Mouse (Mus musculus) layer of hippocampus, postnatal 36 days (tissue): Measurements from ENCODE around the gene Sult5a1. TPM values are rescaled to one million over a fixed set of nuclear protein-coding genes. Genes with fewer than 3 reads are reported as not detected.
"Not testable (repeated sequence)": the region's sequence is repeated elsewhere in the genome, so short reads cannot be mapped to it uniquely, and the experiment has no call there.

ENCODE experiments used
- DNase-seq, 2 experiments: peaks; one replicate each; pipeline ENCODE4 v3.0.0; 2022
- total RNA-seq, 2 experiments: library from RNA; stranded (reverse); gene quantifications; 2 replicates each; pipeline ENCODE4 v1.2.3; 2021

Sult5a1 gene
- total RNA-seq, 2 experiments from 2014 or later: 1.6 to 2.2 TPM

DNA sequence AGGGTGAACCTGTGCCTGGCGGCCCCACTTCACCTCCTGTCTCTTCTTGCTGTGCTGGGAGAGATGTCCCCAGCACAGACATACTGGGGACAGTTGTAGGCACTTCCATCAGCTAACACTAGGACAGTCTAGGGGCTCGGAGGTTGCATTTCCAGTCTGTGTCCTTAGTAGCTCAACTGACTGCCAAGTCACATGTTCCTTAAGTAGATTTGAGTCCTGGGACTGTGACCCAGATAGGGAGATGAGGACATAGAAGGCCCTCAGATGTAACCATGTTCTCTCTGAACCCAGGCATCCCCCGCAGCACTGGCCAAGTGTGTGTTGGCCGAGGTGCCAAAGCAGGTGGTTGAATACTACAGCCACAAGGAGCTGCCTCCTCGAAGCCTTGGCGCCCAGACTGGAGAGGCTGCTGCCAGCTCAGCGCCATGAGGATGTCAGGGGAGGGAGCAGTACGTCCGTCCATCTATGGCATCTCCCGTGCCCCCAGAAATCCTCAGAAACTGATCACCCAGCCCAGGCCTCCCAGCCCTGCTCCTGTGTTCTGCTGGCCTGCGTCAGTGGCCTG lies 23.9 kb downstream of the Sult5a1 start:
- no peak for DNase-seq

DNA sequence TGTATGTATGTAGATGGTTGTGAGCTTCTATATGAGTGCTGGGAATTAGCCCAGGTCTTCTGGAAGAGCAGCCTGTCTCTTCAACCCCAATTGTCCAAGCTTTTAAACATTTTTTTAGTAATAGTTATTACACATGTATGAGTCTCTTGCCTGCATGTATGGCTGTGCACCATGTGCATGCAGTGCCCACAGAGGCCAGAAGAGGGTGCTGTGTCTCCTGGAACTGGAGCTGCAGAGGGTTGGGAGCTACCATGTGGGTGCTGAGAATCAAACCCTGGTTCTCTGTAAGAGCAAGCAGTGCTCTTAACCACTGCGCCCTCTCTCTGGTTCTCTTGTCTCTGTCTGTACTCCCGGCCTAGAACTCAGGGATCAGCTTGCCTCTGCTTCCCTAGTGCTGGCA lies 25.2 kb downstream of the Sult5a1 start:
- DNase-seq: no peak

DNA sequence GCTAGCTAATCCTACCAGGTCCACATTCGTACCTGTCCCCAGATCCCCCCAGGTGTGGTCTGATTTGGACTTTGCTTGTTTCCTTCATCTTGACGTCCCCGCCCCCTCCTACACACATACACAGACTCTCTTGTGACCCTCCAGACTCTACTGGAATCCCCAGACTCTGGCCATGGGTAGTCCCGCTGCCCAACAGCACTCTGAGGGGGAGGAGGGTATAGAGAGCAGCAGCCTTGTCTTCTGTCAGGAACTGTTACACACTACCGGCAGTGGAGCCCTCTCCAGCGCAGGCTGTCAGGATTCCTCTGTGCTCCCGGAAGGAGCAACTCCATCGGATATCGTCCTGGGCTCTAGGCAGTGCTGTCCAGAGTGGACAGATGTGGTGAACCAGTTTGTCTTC lies 27.1 kb downstream of the Sult5a1 start:
- DNase-seq: no peak

DNA sequence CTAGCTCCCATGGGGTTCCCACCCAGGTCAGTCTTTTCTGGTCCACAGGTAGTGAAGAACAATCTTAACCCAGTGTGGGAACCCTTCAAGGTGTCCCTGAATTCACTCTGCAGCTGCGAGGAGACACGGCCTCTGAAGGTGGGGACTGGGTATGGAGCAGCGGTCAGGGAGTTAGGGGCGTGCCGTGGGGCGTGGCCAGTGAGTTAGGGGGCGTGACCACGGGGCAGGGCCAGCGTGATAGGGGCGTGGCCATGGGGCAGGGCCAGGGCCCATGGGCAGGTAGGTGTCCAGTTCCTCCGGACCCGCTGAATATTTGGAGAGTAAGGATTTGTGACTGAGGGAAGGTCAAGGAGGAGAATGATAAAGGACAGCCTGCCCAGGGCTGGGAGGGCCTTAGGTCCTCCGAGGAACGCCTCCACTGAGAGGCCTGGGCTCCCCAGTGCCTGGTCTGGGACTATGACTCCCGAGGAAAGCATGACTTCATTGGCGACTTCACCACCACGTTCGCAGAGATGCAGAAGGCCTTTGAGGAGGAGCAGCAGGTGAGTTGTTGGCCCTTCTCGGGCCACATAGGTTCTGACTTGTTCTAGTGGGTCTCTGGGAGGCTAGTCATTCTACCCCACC lies 31.8 kb downstream of the Sult5a1 start:
- no peak for DNase-seq

DNA sequence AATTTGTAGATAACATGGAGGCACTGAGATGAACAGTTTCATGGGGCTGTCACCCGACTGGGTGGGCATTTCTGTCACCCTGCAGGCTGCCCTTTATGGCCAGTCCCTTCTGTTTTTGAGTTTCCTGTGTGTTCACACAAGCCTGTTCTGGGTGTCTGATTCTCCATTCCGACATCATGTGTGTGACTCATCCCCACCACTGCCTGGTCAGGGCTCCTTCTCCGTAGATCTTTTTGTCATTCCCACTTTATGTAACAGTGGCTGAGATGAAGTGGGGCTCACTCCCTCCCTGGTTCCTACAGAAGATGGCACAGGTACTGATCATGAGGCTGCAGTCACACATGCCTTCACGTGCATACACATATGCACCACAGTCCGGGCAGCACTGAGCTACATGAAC lies 35.4 kb downstream of the Sult5a1 start:
- DNase-seq: no peak

DNA sequence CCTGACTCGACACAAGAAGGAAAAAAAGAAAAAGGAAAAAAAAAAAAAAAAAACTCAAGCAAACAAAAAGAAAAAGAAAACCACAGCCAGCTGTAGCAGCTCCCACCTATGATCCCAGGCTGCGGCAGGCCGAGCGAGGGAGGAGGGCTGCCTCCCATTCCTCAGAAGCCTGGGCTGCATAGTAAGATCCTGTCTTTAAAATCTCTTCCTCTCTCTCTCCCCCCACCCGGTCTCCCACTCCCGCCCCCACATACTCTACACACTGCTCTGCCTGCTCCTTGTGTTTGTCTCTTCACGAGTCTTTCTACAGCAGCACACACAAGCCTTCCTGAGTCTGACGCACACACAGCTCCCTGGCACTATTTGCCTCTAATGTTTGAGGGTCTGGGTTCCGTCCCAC lies 36.1 kb downstream of the Sult5a1 start:
- no peak for DNase-seq

DNA sequence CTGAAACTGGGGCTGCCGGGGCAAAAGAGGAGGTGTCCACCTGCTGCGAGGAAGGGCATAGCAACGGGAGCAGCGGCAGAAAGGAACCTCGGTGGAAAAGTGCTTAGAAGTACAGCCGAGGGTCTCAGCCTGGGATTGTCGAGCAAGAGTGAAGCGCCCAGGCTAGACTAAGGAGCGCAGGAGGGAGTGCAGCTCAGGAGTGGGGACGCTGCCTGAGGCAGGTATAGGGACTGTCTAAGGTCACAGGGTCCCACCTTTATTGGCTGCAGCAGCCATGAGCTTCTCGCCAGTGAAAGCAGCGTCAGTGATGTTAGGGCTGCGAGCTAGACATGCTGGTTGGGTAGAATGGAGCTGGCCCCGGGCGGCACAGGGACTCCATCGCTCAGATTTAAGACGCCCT lies 40.4 kb downstream of the Sult5a1 start:
- DNase-seq: no peak

DNA sequence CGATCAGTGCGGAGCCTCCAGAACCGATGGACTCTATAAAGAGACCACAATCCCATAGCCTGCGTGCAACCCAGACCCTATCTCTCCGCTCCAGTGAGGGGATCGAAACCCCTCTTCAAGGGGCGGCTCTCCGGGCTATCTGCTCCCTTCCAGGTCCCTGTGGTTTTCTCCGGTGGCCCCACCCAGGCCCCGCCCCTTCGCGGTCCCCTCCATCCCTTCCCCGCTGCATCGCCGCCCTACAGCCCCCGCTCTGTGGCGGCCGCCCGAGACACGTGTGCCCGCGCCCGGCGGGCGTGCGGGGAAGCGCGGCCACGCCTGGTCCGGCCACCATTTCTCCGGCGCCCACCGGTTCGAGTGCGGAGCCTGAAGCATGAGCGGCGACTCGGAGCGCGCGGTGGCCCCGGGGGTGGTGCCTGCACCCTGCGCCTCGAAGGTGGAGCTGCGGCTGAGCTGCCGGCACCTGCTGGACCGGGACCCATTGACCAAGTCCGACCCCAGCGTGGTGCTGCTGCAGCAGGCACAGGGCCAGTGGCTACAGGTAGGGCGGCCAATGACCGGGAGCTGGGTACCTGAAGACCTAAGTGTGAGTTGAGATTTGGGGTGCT lies 40.9 kb downstream of the Sult5a1 start, which contains the start of gene Cpne7:
TSS of gene Cpne7 (plus strand) at position 248 of the 605 bp plus-strand sequence.
- DNase-seq: peak in 1 of 2 experiments; percentile 37

DNA sequence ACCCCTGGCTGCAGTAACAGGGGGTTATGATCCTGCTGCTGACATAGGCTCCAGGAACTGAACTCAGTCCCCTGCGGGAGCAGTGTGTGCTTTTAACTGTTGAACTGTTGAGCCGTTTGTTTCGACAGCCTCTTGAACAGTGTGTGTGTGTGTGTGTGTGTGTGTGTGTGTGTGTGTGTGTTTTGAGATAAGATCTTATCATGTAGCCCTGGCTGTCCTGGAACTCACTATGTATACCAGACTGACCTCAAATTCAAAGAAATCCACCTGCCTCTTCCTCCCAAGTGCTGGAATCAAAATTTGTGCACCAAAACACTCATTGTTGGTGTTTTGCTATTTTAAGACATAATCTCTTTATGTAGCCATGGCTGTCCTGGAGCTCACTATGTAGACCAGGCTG lies 43.5 kb downstream of the Sult5a1 start:
- no peak for DNase-seq

DNA sequence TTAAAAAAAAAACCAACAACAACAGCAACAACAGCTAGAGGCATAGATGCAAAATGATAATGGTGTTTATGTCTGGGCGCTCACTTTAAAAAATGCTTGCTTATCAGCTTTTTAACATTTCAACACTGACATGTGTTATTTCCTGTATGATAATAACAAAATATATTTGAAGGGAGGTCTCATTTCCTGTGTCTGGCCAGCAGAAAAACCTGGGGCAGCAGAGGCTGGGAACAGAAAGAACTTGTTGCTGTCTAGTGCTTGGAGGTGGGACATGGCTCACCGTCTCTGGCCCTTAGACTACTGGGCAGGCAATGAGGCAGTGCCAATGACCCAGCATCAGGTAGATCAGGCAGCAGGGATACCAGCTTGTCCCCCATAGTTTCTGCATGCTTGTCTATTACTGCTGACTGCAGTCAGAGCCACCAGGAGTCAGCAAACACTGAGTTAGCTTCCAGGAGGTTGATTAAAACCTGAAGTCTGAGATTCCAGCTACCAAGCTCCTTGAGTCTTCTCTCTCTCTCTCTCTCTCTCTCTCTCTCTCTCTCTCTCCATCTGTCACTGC lies 44.1 kb downstream of the Sult5a1 start:
- DNase-seq: no peak

DNA sequence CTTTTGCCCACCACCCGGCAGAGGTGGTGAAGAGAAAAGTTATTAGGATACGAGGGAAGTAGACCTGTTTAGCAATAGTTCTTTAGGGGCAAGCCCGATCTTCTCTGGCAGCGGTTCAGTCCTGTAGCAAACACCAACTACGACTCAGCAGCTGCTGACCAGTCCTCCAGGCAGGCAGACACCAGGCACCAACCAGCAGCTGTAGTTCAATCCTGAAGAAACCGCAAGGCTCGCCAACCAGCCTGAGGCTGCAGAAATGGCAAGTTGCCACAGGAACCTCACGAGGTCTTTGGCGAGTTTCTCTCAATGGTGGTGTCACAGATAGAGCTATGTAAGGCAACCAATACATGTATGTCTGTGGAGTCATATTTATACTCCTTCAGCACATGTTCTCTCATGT lies 45.2 kb downstream of the Sult5a1 start:
- no peak for DNase-seq

DNA sequence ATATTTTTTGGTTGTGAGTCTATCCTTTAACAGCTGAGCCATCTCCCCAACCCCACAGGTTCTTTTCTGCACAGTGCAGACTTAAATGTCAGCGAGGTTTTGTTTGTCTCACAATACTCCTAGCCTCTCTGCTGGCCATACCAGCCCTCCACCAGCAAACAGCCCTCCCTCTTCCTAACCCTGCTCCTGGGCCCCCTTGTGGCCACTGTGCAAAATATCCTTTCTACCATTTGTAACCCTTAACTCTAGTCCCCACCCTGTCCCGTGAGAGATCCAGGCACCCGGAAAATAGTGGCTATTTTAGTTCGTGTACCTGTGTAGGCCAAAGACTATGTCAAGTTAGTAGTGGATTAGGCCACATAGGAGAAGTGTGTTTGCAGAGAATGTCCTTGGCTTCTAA lies 47.5 kb downstream of the Sult5a1 start:
- DNase-seq: no peak

DNA sequence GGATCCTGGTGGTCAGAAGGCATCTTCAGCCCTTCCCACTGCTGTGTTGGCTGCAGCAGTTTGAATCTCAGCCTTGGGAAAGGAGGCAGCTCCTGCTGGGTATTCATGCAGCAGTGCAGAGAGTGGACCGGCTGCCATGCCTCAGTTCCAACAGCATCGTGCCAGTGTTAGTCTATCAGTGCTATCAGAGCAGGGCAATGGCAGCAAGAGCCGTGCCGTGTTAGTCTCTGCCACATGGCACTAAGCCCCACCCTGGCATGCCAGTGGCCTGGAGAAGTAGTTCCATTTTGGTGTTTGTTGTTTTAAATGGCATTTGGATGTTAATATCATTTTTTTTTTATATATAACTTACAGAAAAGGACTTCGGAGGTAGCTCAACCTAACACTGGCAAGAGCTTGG lies 49.2 kb downstream of the Sult5a1 start:
- no peak for DNase-seq

DNA sequence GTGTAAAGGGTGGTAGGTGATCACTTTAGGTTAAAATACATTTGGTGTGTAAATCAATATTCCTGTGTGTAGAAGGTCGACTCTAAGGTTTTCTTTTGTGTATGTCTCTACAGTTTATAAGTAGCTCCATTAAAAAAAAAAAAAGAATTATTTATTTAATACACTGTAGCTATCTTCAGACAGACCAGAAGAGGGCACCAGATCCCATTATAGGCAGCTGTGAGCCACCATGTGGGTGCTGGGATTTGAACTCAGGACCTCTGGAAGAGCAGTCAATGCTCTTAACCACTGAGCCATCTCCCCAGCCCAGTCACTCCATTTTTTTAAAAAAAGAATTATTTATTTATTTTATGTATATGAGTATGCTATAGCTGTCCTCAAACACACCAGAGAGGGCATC lies 50.1 kb downstream of the Sult5a1 start:
- DNase-seq: no peak

DNA sequence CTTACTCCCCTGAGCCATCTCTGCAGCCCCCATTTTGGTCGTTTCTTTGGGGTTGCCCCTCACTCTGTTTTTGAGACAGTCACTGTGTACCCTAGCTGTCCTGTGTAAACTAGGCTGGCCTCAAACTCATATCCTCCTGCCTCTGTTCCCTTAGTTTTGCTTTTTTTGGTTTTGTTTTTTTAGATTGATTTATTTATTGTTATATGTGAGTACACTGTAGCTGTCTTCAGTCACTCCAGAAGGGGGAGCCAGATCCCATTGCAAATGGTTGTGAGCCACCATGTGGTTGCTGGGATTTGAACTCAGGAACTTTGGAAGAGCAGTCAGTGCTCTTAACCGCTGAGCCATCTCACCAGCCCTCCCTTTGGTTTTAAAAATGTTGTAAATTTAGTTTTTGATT lies 51.6 kb downstream of the Sult5a1 start:
- DNase-seq: no peak

DNA sequence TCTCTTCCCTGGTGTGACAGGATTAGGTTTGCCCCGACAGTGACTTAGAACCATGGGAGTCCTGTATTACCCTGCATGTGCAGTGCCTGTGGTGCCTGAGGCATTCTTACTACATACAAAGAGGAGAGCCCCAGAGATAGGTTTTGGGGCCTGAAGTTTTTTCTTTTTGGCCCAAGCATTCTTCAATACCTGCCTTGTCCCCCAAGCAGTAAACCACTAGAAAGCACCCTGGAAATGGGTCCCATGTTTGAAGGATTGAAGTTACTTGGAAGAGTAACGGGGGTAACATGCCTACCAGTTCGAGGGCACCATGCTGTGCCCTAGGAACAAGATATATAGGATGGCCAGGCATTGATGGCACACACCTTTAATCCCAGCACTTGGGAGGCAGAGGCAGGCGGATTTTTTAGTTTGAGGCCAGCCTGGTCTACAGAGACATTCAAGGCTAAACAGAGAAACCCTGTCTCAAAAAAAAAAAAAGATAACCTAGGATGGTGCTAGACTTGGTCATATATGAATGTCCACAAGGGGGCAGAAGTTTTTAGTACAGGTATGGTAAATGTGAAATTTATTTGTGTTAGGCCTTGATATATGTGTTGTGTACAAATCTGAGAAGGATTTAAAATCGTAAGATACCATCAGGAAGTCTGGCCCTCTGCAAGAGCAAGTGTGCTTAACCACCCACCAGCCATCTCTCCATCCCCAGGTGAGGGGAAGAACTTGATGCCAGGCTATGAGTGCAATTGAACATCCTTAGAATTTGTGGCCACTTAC lies 52.4 kb downstream of the Sult5a1 start:
- DNase-seq: no peak

DNA sequence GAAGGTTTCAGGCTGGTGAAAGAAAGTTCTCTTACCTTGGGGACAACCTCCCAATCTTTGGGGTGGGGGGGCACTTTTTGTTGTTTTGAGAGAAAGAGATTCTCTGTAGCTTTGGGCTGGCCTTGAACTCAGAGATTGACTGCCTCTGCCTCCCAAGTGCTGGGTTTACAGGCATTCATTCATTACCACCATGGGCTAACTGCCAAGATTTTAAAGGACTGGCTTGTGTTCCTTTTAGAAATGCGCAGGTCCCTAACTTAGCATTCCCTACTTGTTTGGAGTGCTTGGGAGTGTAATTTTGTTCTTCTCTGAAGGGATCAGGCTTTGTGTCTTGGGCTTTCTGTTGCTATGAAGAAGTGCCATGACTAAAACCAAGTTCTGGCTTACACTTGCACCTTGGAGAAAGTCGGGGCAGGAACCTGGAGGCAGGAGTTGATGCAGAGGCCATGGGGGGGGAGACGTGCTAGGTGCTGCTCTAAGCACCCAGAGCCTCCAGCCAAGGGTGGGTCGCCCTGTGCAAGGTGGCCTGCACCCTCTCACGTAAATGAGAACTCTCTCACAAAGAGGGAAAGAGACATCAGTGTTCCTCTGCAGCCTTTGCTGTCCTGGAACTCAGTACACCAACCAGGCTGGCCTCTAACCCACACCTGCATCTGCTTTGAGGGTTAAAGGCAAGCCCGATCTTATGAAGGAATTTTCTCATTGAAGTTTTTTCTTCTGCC lies 53.9 kb downstream of the Sult5a1 start:
- no peak for DNase-seq

DNA sequence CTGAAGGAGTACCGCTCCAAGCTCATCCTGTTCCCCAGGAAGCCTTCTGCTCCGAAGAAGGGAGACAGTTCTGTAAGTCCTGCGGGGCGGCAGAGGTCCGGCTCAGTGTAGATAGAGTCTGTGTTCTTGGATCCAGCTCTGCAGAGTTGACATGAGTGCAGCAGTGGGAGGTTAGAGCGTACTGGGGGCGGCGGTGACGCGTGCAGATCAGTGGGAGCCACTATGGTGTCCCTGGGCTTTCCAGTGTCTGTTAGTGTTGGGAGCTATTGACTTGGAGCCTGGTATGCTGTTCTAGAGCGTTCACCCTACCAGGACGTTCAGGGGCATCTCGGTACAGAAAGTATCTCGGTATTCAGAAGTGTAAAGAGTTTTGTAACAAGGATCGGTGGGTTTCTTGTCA lies 54.8 kb downstream of the Sult5a1 start:
- DNase-seq: no peak

DNA sequence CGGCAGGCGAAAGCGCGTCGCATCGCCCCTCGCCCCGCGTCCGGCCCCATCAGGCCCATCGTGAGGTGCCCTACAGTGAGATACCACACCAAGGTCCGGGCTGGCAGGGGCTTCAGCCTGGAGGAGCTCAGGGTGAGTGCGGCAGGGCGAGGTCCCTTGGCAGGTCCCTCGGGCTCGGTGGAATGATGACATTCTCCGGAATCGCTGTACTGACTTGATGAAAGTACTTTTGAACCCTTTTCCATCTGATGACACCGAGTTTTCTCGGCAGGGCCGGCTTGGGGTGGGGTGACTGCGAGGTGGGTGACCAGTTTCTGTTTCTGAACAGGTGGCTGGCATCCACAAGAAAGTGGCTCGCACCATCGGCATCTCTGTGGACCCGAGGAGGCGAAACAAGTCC lies 55.3 kb downstream of the Sult5a1 start:
- DNase-seq: not testable (repeated sequence)

DNA sequence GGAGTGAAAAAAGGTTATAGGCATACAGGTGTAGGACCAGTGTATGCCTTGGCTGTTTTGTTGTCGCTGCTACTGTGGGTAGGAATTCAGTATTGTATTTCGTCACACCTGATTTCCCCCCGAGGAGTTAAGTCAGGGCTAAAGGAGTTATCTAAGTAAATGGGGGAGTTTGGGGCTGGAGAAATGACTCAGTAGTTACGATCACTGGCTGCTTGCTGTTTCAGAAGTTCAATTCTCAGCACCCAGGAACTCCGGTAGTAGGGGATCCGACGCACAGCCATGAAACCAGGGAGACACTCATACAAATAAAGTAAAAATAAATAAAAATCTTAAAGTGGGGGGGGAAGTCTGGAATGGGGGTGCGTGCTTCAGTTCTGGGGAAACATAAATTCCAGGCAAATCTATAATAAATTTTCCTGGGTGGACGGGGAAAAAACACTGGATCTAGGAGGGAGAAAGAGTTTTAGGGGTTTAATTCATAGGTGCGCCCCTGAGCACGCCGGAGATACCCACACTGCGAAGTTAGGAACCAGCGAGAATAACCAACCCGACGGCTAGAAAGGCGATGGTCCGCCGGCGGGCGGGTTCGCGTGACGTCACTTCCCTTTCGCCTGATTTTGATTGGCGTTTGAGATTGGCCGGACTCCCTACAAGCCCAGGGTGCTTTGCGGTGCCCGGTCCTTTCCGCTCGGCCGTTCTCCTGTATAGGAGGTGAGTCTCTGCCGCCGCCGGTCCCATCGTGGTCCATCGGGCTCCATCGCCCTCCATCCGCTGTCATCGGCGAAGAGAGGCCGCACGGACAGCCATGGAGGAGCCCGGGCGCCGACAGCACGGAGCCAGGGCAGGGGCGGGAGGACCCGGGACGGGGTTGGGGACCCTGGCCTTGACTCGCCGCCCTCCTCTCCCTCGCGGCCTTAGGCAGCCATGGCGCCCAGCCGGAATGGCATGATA lies 56.1 kb downstream of the Sult5a1 start, which contains the start of gene Rpl13:
TSS of gene Rpl13 (plus strand) at position 616 of the 951 bp plus-strand sequence.
- DNase-seq: peak; percentile 97 to 98

DNA sequence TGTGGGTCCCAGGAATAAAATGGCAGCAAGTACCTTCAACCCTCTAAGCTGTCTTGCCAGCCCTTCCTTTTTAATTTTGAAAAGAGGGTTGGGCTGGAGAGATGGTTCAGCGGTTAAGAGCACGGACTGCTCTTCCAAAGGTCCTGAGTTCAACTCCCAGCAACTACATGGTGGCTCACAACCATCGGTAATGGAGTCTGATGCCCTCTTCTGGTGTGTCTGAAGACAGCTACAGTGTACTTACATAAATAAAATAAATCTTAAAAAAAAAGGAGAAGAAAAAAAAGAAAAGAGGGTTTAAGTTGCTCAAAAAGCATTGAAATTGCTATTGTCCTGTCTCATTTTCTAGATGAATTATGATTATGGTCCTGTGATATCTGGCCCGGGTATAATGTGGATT lies 56.9 kb downstream of the Sult5a1 start:
- DNase-seq: no peak
